9 mouse cellular contexts compared by ENCODE assay signal in genomic region chr5:149412194-149412575, GRCm38 (mm10). TPM values are rescaled to one million over a fixed set of nuclear protein-coding genes. Genes with fewer than 3 reads are reported as not detected.
DNase-seq lines count a peak whose midpoint lies in the region; ATAC-seq and TF ChIP-seq lines count a peak whose summit lies in the region.
"Had no signal": no experiment of that assay in that cellular context is flagged by ENCODE, and none has a peak within 500 bp of the region (broad histone marks: within the 10 kb centered on the region; RNA-seq: fewer than 3 reads in every experiment).

No protein-coding gene starts in this region.

- 34% methylated on average over 11 of the region's 11 CpGs for whole genome bisulfite sequencing in lung, postnatal 0 days
- 40% methylated on average over 11 of the region's 11 CpGs for WGBS in limb, embryonic 13.5 days
- 38% methylated on average over 11 of the region's 11 CpGs for WGBS in stomach, embryonic 14.5 days

- H3K9me3 ChIP-seq in lung, postnatal 0 days (ENCODE audit: low read length): no peaks in the 10 kb centered on the region
- peaks cover 3% of the 10 kb centered on the region; the same call in 1 of the 2 replicates for H3K9me3 ChIP-seq in limb, embryonic 13.5 days
- H3K9me3 ChIP-seq in stomach, embryonic 14.5 days (ENCODE audit: control insufficient read depth, low read depth, low read length): no peaks in the 10 kb centered on the region

- no peak overlapping the region for H3K27ac ChIP-seq in lung, postnatal 0 days (ENCODE audit: low read length)
- H3K27ac ChIP-seq in limb, embryonic 13.5 days: no peak overlapping the region
- no peak overlapping the region for H3K27ac ChIP-seq in stomach, embryonic 14.5 days (ENCODE audit: low read length)

- H3K9ac ChIP-seq in lung, postnatal 0 days (replicated peaks; ENCODE audit: low read depth): peak overlapping the region; percentile 26; the same call in 1 of the 2 replicates
- H3K9ac ChIP-seq in limb, embryonic 13.5 days: peak overlapping the region; percentile 70
- no peak overlapping the region; the same call in 1 of the 2 replicates for H3K9ac ChIP-seq in stomach, embryonic 14.5 days (replicated peaks; ENCODE audit: low read depth, low read length)

- TF ChIP-seq CTCF in lung, postnatal 0 days (IDR thresholded peaks at IDR 0.05): no peak

- no peak for DNase-seq in frontal cortex, postnatal 10 days (ENCODE audit: low spot score in 2 of 2)
- no peak for DNase-seq in lung, postnatal 0 days (ENCODE audit: low spot score)
- DNase-seq in lung, adult 18-20 months: no peak
- no peak for DNase-seq in gastrocnemius, postnatal 25 days

- peak overlapping the region; percentile 53 for H3K4me2 ChIP-seq in lung, postnatal 0 days (replicated peaks; ENCODE audit: low read depth, low read length)
- peak overlapping the region; percentile 83 for H3K4me2 ChIP-seq in limb, embryonic 13.5 days (replicated peaks)
- peak overlapping the region; percentile 72 for H3K4me2 ChIP-seq in stomach, embryonic 14.5 days (replicated peaks; ENCODE audit: low read depth, low read length)

- no peaks in the 10 kb centered on the region for H3K36me3 ChIP-seq in lung, postnatal 0 days (ENCODE audit: insufficient read depth, low read length)
- H3K36me3 ChIP-seq in limb, embryonic 13.5 days: no peaks in the 10 kb centered on the region
- H3K36me3 ChIP-seq in stomach, embryonic 14.5 days (ENCODE audit: control insufficient read depth, insufficient read depth, low read length): no peaks in the 10 kb centered on the region

- 0 out of 2 replicates have a peak, but pooled peaks cover 2% of the 10 kb centered on the region for H3K27me3 ChIP-seq in lung, postnatal 0 days (replicated peaks; ENCODE audit: insufficient read depth, low read length)
- peaks cover 24% of the 10 kb centered on the region for H3K27me3 ChIP-seq in limb, embryonic 13.5 days
- peaks cover 7% of the 10 kb centered on the region; the same call in 1 of the 2 replicates for H3K27me3 ChIP-seq in stomach, embryonic 14.5 days (ENCODE audit: control insufficient read depth, insufficient read depth, low read length)

- peaks cover 4% of the 10 kb centered on the region; the same call in 1 of the 2 replicates for H3K4me1 ChIP-seq in lung, postnatal 0 days (ENCODE audit: insufficient read depth, low read depth, low read length)
- H3K4me1 ChIP-seq in limb, embryonic 13.5 days: peaks cover 17% of the 10 kb centered on the region
- H3K4me1 ChIP-seq in stomach, embryonic 14.5 days (ENCODE audit: control insufficient read depth, insufficient read depth, low read length): peaks cover 13% of the 10 kb centered on the region

- H3K4me3 ChIP-seq in lung, postnatal 0 days (ENCODE audit: low read depth, low read length): peak overlapping the region; percentile 23; the same call in 1 of the 2 replicates
- H3K4me3 ChIP-seq in limb, embryonic 13.5 days: peak overlapping the region; percentile 44
- peak overlapping the region; percentile 28 for H3K4me3 ChIP-seq in stomach, embryonic 14.5 days (ENCODE audit: low read depth, low read length)

- no peak for TF ChIP-seq EP300 in lung, postnatal 0 days (IDR thresholded peaks at IDR 0.05)

- peak; percentile 42 for ATAC-seq in frontal cortex, adult (ENCODE audit: low TSS enrichment)
- no peak for ATAC-seq in lung, postnatal 0 days
- no peak for ATAC-seq in limb, embryonic 13.5 days (ENCODE audit: low FRiP score, low read depth)
- ATAC-seq in stomach, embryonic 14.5 days (ENCODE audit: insufficient number of reproducible peaks, insufficient read depth, low FRiP score, low read depth): no peak
- ATAC-seq in megakaryocyte, adult 5-6 weeks (ENCODE audit: poor library complexity, severe bottlenecking): no peak

RNA-seq across cellular contexts. Expression of gene Medag, which starts 0.6 kb away (rescaled TPM):
- 2.0 and 2.3 TPM in 2 replicates for polyA plus RNA-seq in lung, postnatal 0 days (2015; fragmentation: Nextera tagmentation; extraction: Ambion mirVana)
- polyA plus RNA-seq in limb, embryonic 13.5 days (2015; fragmentation: Nextera tagmentation; extraction: Ambion mirVana): 1.5 and 1.8 TPM in 2 replicates
- 2.2 and 3.6 TPM in 2 replicates for polyA plus RNA-seq in stomach, embryonic 14.5 days (2014; fragmentation: Nextera tagmentation; extraction: Ambion mirVana)
- total RNA-seq in megakaryocyte, adult 5-6 weeks (2015): not detected in 2 replicates
- not detected in 2 replicates for total RNA-seq in megakaryocyte, adult 5-6 weeks (2017)
- total RNA-seq in gastrocnemius, postnatal 25 days (2021): 10 to 100 TPM; 15.8 to 18.2 TPM
- total RNA-seq: granulocyte monocyte progenitor cell, adult 5-6 weeks had no signal

RNA-seq across cellular contexts. Expression of gene Tex26, which starts 27.3 kb away (rescaled TPM):
- polyA plus RNA-seq in lung, postnatal 0 days (2015; fragmentation: Nextera tagmentation; extraction: Ambion mirVana): 3.0 and 4.9 TPM in 2 replicates
- polyA plus RNA-seq in limb, embryonic 13.5 days (2015; fragmentation: Nextera tagmentation; extraction: Ambion mirVana): 0.10 and 0.38 TPM in 2 replicates
- 0.22 and 0.25 TPM in 2 replicates for polyA plus RNA-seq in stomach, embryonic 14.5 days (2014; fragmentation: Nextera tagmentation; extraction: Ambion mirVana)
- not detected in 2 replicates for total RNA-seq in megakaryocyte, adult 5-6 weeks (2015)
- not detected in 2 replicates for total RNA-seq in megakaryocyte, adult 5-6 weeks (2017)
- total RNA-seq in gastrocnemius, postnatal 25 days (2021): not detected
